12 mouse cellular contexts compared by ENCODE assay signal in the genomic region with DNA sequence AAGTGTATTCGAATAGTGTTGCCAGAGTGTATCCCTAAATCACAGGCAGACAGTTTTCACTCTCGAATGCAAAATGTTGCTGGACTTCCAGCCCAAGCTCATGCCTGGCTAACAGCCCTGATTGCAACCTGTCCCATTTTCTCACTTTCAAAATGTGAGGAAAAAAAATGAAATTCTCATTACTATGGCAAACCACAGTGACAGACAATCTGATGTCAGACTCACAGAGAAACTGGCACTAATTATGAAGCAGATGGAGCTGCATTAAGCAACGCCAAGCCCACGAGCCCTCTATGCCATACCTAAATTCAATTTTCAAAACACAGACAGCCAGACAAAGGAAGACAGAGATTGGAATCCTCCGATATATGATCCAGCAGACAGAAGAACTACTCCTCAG.
DNase-seq lines count a peak whose midpoint lies in the region; ATAC-seq and TF ChIP-seq lines count a peak whose summit lies in the region.
"Had no signal": no experiment of that assay in that cellular context is flagged by ENCODE, and none has a peak within 500 bp of the region (broad histone marks: within the 10 kb centered on the region; RNA-seq: fewer than 3 reads in every experiment).

No protein-coding gene starts in this region.

- no peaks in the 10 kb centered on the region for H3K36me3 ChIP-seq in forebrain, embryonic 14.5 days (ENCODE audit: control insufficient read depth, insufficient read depth, low read length)

- DNase-seq in left cerebral cortex, postnatal 14 days (ENCODE audit: low spot score in 2 of 2): peak; percentile 6 to 9
- DNase-seq in left cerebral cortex, adult 11 months (ENCODE audit: low spot score): no peak
- peak; percentile 46 to 83 for DNase-seq in cerebellum, adult 2 months
- DNase-seq in forebrain, embryonic 14.5 days (ENCODE audit: low spot score): peak; percentile 91
- peak; percentile 21 to 30 for DNase-seq in right cerebral cortex, postnatal 10 days (ENCODE audit: low spot score in 2 of 2)
- no peak for DNase-seq in heart, postnatal 36 days
- DNase-seq in heart, postnatal 4 days: no peak
- DNase-seq: adrenal gland, postnatal 10 days; gastrocnemius, postnatal 25 days; kidney, adult 18-20 months; spleen, adult 18-20 months had no signal

- H3K27ac ChIP-seq in cerebellum, adult 2 months (ENCODE audit: insufficient read depth, low read length): no peak overlapping the region
- peak overlapping the region; percentile 53 for H3K27ac ChIP-seq in forebrain, embryonic 14.5 days (ENCODE audit: low read depth, low read length)

- H3K4me2 ChIP-seq in forebrain, embryonic 14.5 days (ENCODE audit: low read length): no peak overlapping the region

- H3K9me3 ChIP-seq in forebrain, embryonic 14.5 days (replicated peaks; ENCODE audit: control insufficient read depth, low read length): no peaks in the 10 kb centered on the region

- ATAC-seq in forebrain, embryonic 14.5 days: peak; percentile 77; the same call in 1 of the 2 replicates

- intact Hi-C loops in left cerebral cortex, postnatal 14 days (cut with DNase I): no loop called here
- intact Hi-C loops in heart, postnatal 36 days (cut with DNase I): no loop called here

- WGBS in cerebellum, adult 2 months: 12% methylated on average over 5 of the region's 5 CpGs
- WGBS in forebrain, embryonic 14.5 days: 49% methylated on average over 5 of the region's 5 CpGs

- H3K4me3 ChIP-seq in cerebellum, adult 2 months (replicated peaks; ENCODE audit: insufficient read depth, low read depth, low read length): no peak overlapping the region
- H3K4me3 ChIP-seq in forebrain, embryonic 14.5 days (ENCODE audit: low read depth, low read length): no peak overlapping the region

- TF ChIP-seq CTCF in cerebellum, adult 2 months (IDR thresholded peaks at IDR 0.05; ENCODE audit: borderline replicate concordance, insufficient read depth, low read depth, low read length): no peak

- TF ChIP-seq POLR2A in cerebellum, adult 2 months (IDR thresholded peaks at IDR 0.05; ENCODE audit: borderline replicate concordance, insufficient read depth, low read length): no peak

- H3K27me3 ChIP-seq in cerebellum, adult 2 months (ENCODE audit: control insufficient read depth, insufficient read depth, low read length): no peaks in the 10 kb centered on the region
- no peaks in the 10 kb centered on the region for H3K27me3 ChIP-seq in forebrain, embryonic 14.5 days (replicated peaks; ENCODE audit: control insufficient read depth, insufficient read depth, low read length)
- H3K27me3 ChIP-seq: CH12.LX had no signal

- no peak overlapping the region for H3K9ac ChIP-seq in forebrain, embryonic 14.5 days (ENCODE audit: low read length)

- peaks cover 7% of the 10 kb centered on the region; the same call in 1 of the 2 replicates for H3K4me1 ChIP-seq in cerebellum, adult 2 months (ENCODE audit: control insufficient read depth, insufficient read depth, low read length)
- peaks cover 12% of the 10 kb centered on the region for H3K4me1 ChIP-seq in forebrain, embryonic 14.5 days (ENCODE audit: control insufficient read depth, insufficient read depth, low read length)

Comparison
In these comparisons a context has a peak if more than half of its experiments do, and no peak if none do; other contexts are left out.
1. DNase-seq: peak in left cerebral cortex, postnatal 14 days (2 of 2), cerebellum, adult 2 months (2 of 2), forebrain, embryonic 14.5 days (single experiment) and right cerebral cortex, postnatal 10 days (2 of 2); none in left cerebral cortex, adult 11 months (single experiment), heart, postnatal 36 days (0 of 2) and heart, postnatal 4 days (single experiment).